Mouse (Mus musculus): ENCODE data around the gene Baiap2. TPM values are rescaled to one million over a fixed set of nuclear protein-coding genes. Genes with fewer than 3 reads are reported as not detected.
A peak's percentile ranks its signal among the peaks of the same experiment; 100 is the strongest.

Baiap2 gene
- polyA plus RNA-seq, 1 experiment: not detected

DNA sequence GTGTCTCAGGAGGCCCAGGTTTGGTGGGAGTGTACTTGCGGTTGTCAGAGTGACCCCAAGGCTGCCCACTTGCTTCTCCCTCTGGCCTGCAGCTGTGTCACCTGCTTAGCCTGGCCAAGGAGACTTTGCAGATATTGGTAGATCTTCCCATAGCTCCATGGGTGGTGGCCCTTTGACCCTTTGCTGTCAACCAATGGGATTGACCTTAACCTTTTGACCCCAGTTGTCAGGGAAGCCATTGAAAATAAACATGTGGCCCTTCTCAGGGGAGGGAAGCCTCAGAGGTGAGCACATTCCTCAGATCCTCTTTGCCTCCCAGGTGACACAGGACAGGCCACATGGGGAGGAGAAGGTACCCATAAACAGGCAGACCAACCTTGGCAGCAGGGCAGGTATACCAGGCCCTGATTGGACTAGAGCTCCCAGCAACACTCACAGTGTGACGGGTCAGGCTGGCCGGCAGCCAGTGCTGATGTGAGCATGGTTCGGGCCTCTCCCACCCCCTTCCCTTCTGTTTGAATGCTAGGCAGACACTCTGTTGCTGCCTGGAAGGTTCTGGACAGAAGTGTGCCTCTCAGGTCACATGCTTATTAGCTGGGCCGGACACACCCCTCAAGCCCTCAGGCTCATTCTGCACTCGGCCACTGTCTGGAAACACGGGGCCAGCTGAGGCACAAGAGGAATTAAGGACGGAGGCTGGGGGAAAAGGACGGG, 87.0 kb downstream of the Baiap2 start:
- TF ChIP-seq CTCF (IDR thresholded peaks at IDR 0.05; ENCODE audit: insufficient read depth, low read depth, low read length) (no peak), POLR2A (IDR thresholded peaks at IDR 0.05; ENCODE audit: insufficient read depth, low read depth, low read length) (no peak)
- peaks cover 41% of the 10 kb centered on the region for H3K4me1 ChIP-seq (ENCODE audit: control insufficient read depth, insufficient read depth, low read length)
- H3K4me3 ChIP-seq (ENCODE audit: insufficient read depth, low read depth, low read length): no peak overlapping the region
- WGBS: 47% methylated on average over 9 of the region's 9 CpGs
- H3K27ac ChIP-seq (ENCODE audit: insufficient read depth, low read depth, low read length): no peak overlapping the region

- 30% methylated on average over 10 of the region's 10 CpGs for WGBS
- TF ChIP-seq POLR2A (IDR thresholded peaks at IDR 0.05; ENCODE audit: insufficient read depth, low read depth, low read length): no peak
- peak; percentile 41; the same call in 1 of the 2 replicates for TF ChIP-seq CTCF (IDR thresholded peaks at IDR 0.05; ENCODE audit: insufficient read depth, low read depth, low read length)
- no peak overlapping the region for H3K4me3 ChIP-seq (ENCODE audit: insufficient read depth, low read depth, low read length)
- no peak overlapping the region for H3K27ac ChIP-seq (ENCODE audit: insufficient read depth, low read depth, low read length)
- peaks cover 44% of the 10 kb centered on the region for H3K4me1 ChIP-seq (ENCODE audit: control insufficient read depth, insufficient read depth, low read length)
Observed at GRCm38 (mm10) chr11:120030145-120030901, 87.8 kb downstream of the Baiap2 start.

DNA sequence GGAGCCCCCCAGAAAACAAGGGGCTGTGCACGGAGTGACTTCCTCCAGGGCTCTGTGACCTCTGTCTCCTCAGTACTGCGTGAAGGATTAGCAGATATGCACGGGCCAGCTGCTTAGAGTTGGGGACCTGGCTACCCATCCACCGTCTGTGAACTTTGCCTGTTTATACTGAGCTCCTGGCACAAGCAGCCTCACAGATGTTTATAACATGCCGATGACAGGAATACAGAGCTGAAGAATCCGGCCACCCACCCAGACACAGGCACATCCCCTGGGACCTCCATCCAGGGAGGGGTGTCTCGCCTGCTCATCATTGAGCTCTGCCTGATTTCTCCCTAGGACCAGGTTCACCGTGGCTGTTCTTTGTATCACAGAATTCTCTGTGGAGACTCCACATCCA, 89.5 kb downstream of the Baiap2 start:
- WGBS: 57% methylated on average over 8 of the region's 8 CpGs
- Histone ChIP-seq H3K4me1 (ENCODE audit: control insufficient read depth, insufficient read depth, low read length) (peaks cover 48% of the 10 kb centered on the region), H3K4me3 (ENCODE audit: insufficient read depth, low read depth, low read length) (no peak overlapping the region), H3K27ac (ENCODE audit: insufficient read depth, low read depth, low read length) (no peak overlapping the region)
- no peak for TF ChIP-seq CTCF (IDR thresholded peaks at IDR 0.05; ENCODE audit: insufficient read depth, low read depth, low read length)
- no peak for TF ChIP-seq POLR2A (IDR thresholded peaks at IDR 0.05; ENCODE audit: insufficient read depth, low read depth, low read length)

- no peak for TF ChIP-seq CTCF (IDR thresholded peaks at IDR 0.05; ENCODE audit: insufficient read depth, low read depth, low read length)
- no peak for TF ChIP-seq POLR2A (IDR thresholded peaks at IDR 0.05; ENCODE audit: insufficient read depth, low read depth, low read length)
- H3K4me1 ChIP-seq (ENCODE audit: control insufficient read depth, insufficient read depth, low read length): peaks cover 51% of the 10 kb centered on the region
- 81% methylated on average over 3 of the region's 3 CpGs for WGBS
- no peak overlapping the region for H3K27ac ChIP-seq (ENCODE audit: insufficient read depth, low read depth, low read length)
- H3K4me3 ChIP-seq (ENCODE audit: insufficient read depth, low read depth, low read length): no peak overlapping the region
Observed at GRCm38 (mm10) chr11:120033473-120033872, 90.9 kb downstream of the Baiap2 start.

- 47% methylated on average over 3 of the region's 3 CpGs for WGBS
- TF ChIP-seq CTCF (IDR thresholded peaks at IDR 0.05; ENCODE audit: insufficient read depth, low read depth, low read length) (no peak), POLR2A (IDR thresholded peaks at IDR 0.05; ENCODE audit: insufficient read depth, low read depth, low read length) (no peak)
- Histone ChIP-seq H3K4me1 (ENCODE audit: control insufficient read depth, insufficient read depth, low read length) (peaks cover 55% of the 10 kb centered on the region), H3K4me3 (ENCODE audit: insufficient read depth, low read depth, low read length) (no peak overlapping the region), H3K27ac (ENCODE audit: insufficient read depth, low read depth, low read length) (no peak overlapping the region)
Observed at GRCm38 (mm10) chr11:120034306-120034705, 91.7 kb downstream of the Baiap2 start.

- no peak overlapping the region for H3K27ac ChIP-seq (ENCODE audit: insufficient read depth, low read depth, low read length)
- WGBS: 71% methylated on average over 5 of the region's 5 CpGs
- H3K4me1 ChIP-seq (ENCODE audit: control insufficient read depth, insufficient read depth, low read length): peaks cover 60% of the 10 kb centered on the region
- no peak overlapping the region for H3K4me3 ChIP-seq (ENCODE audit: insufficient read depth, low read depth, low read length)
- TF ChIP-seq POLR2A (IDR thresholded peaks at IDR 0.05; ENCODE audit: insufficient read depth, low read depth, low read length): no peak
- no peak for TF ChIP-seq CTCF (IDR thresholded peaks at IDR 0.05; ENCODE audit: insufficient read depth, low read depth, low read length)
Observed at GRCm38 (mm10) chr11:120034762-120035161, 92.2 kb downstream of the Baiap2 start.

DNA sequence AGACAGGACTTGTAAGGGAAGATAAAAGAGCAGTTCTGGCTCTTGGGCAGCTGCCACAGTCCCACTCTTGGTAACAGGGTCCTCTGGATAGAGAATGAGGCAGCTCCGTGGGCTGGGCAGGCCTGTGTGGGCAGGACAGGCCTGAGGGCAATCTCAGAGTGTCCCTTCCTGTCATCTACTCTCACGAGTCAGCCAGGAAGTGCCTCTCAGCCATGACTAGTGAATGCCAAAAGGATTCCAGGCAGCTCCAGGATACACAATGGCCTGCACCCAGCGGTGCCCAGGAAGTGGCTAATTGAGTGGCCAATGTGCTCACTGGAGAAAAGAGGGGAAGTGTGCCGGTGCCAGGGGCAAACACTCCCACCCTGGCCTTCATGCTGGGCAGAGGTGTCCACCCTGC, 97.0 kb downstream of the Baiap2 start:
- 21% methylated on average over 4 of the region's 4 CpGs for WGBS
- TF ChIP-seq POLR2A (IDR thresholded peaks at IDR 0.05; ENCODE audit: insufficient read depth, low read depth, low read length): no peak
- TF ChIP-seq CTCF (IDR thresholded peaks at IDR 0.05; ENCODE audit: insufficient read depth, low read depth, low read length): no peak
- peaks cover 78% of the 10 kb centered on the region for H3K4me1 ChIP-seq (ENCODE audit: control insufficient read depth, insufficient read depth, low read length)
- no peak overlapping the region for H3K4me3 ChIP-seq (ENCODE audit: insufficient read depth, low read depth, low read length)
- H3K27ac ChIP-seq (ENCODE audit: insufficient read depth, low read depth, low read length): peak overlapping the region; percentile 29; the same call in 1 of the 2 replicates

GRCm38 (mm10) chr11:120040440-120040839, 97.9 kb downstream of the Baiap2 start:
- Histone ChIP-seq H3K4me3 (ENCODE audit: insufficient read depth, low read depth, low read length) (no peak overlapping the region), H3K4me1 (ENCODE audit: control insufficient read depth, insufficient read depth, low read length) (peaks cover 77% of the 10 kb centered on the region), H3K27ac (ENCODE audit: insufficient read depth, low read depth, low read length) (no peak overlapping the region)
- 40% methylated on average over 8 of the region's 8 CpGs for WGBS
- TF ChIP-seq POLR2A (IDR thresholded peaks at IDR 0.05; ENCODE audit: insufficient read depth, low read depth, low read length) (no peak), CTCF (IDR thresholded peaks at IDR 0.05; ENCODE audit: insufficient read depth, low read depth, low read length) (no peak)

Data from olfactory bulb, adult 2 months (tissue).